Mouse (Mus musculus) embryonic fibroblast, embryonic 13.5 days (primary cell): Measurements from ENCODE around the gene B3galnt1.

Source experiments
- CTCF ChIP-seq: IDR thresholded peaks from 2 replicates; pipeline ENCODE4 v1.5.1; 2011; ENCODE audit warnings: mild to moderate bottlenecking, control low read depth, low read length, moderate library complexity, borderline replicate concordance; ENCODE audit not compliant: insufficient read depth
- POLR2A ChIP-seq: IDR thresholded peaks from 2 replicates; pipeline ENCODE4 v1.6.1; 2011; ENCODE audit warnings: low read depth, mild to moderate bottlenecking, control low read depth, low read length, moderate library complexity

GRCm38 (mm10) chr3:69542962-69543361, 55.8 kb downstream of the B3galnt1 start:
- no peak for TF ChIP-seq POLR2A
- TF ChIP-seq CTCF, result no peak
